Mouse (Mus musculus): ENCODE results near the gene Sowaha.

Sowaha gene

GRCm38 (mm10) chr11:53472709-53473108 is 7.4 kb downstream of the Sowaha start:
- DNase-seq (ENCODE audit: low spot score), result no peak

GRCm38 (mm10) chr11:53469968-53470695 is 9.9 kb downstream of the Sowaha start, which contains the start of gene Gm9837:
Gene Gm9837 (minus strand): TSS chr11:53470479.
- DNase-seq (ENCODE audit: low spot score), result peak; percentile 65

- no peak for DNase-seq (ENCODE audit: low spot score)
Observed at GRCm38 (mm10) chr11:53469294-53469967, 10.6 kb downstream of the Sowaha start.

- no peak for DNase-seq (ENCODE audit: low spot score)
Observed at GRCm38 (mm10) chr11:53466231-53466971, 13.7 kb downstream of the Sowaha start.

- DNase-seq (ENCODE audit: low spot score), result no peak
Observed at GRCm38 (mm10) chr11:53463551-53464424, 16.3 kb downstream of the Sowaha start.

GRCm38 (mm10) chr11:53461727-53462126 is 18.3 kb downstream of the Sowaha start:
- DNase-seq (ENCODE audit: low spot score), result no peak

- no peak for DNase-seq (ENCODE audit: low spot score)
Observed at GRCm38 (mm10) chr11:53460192-53460591, 19.9 kb downstream of the Sowaha start.

GRCm38 (mm10) chr11:53458996-53459395 is 21.1 kb downstream of the Sowaha start:
- DNase-seq (ENCODE audit: low spot score), result no peak

- no peak for DNase-seq (ENCODE audit: low spot score)
Observed at GRCm38 (mm10) chr11:53457372-53457954, 22.6 kb downstream of the Sowaha start.

- no peak for DNase-seq (ENCODE audit: low spot score)
Observed at GRCm38 (mm10) chr11:53456474-53457371, 23.4 kb downstream of the Sowaha start, which contains the start of the genes Gm10447 and Shroom1. Gene Gm10447 (minus strand): TSS chr11:53457110. Gene Shroom1 (plus strand): TSS chr11:53457205.

GRCm38 (mm10) chr11:53453031-53453430 is 27.0 kb downstream of the Sowaha start:
- DNase-seq (ENCODE audit: low spot score), result no peak

GRCm38 (mm10) chr11:53452396-53452795 is 27.7 kb downstream of the Sowaha start:
- no peak for DNase-seq (ENCODE audit: low spot score)

GRCm38 (mm10) chr11:53451361-53451760 is 28.7 kb downstream of the Sowaha start:
- DNase-seq (ENCODE audit: low spot score), result no peak

GRCm38 (mm10) chr11:53450070-53450705 is 29.9 kb downstream of the Sowaha start:
- DNase-seq (ENCODE audit: low spot score), result no peak

- no peak for DNase-seq (ENCODE audit: low spot score)
Observed at GRCm38 (mm10) chr11:53448529-53448928, 31.5 kb downstream of the Sowaha start.

GRCm38 (mm10) chr11:53447996-53448395 is 32.1 kb downstream of the Sowaha start:
- DNase-seq (ENCODE audit: low spot score), result no peak

GRCm38 (mm10) chr11:53446183-53446582 is 33.9 kb downstream of the Sowaha start:
- no peak for DNase-seq (ENCODE audit: low spot score)

GRCm38 (mm10) chr11:53445562-53445961 is 34.5 kb downstream of the Sowaha start:
- no peak for DNase-seq (ENCODE audit: low spot score)

GRCm38 (mm10) chr11:53443861-53444260 is 36.2 kb downstream of the Sowaha start:
- DNase-seq (ENCODE audit: low spot score), result no peak

- no peak for DNase-seq (ENCODE audit: low spot score)
Observed at GRCm38 (mm10) chr11:53441921-53442320, 38.2 kb downstream of the Sowaha start.
